Mouse (Mus musculus): ENCODE results near the gene Grifin. TPM values are rescaled to one million over a fixed set of nuclear protein-coding genes. Genes with fewer than 3 reads are reported as not detected.

The Grifin gene
- 0.14 and 0.22 TPM in 2 replicates for polyA plus RNA-seq (2012)

DNA sequence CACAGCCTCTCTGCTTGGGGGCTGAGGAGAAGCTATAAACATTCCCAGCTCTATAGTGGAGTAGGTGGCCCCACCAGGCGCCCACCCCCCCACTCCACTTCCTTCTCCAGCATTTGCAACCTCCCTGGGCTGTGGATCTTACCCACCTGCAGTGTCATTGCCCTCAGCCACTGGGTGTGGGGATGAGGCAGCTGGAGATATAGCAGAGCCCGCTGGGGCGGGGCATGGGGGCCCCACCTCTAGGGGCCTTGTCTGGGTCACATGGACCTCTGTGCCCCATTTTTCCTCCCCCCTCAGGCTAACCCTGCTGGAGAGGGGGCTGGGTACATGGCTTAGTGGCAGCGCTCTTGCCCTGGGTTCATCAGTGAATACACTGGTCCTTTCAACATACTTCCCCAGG lies at the start of gene Grifin:
Gene Grifin, minus strand, starts transcription at position 176 of the 400 bp plus-strand sequence.
- no peak for TF ChIP-seq GATA1 (IDR thresholded peaks at IDR 0.05; ENCODE audit: low read length)

GRCm38 (mm10) chr5:140614141-140614540 lies 49.3 kb upstream of the Grifin start:
- no peak for TF ChIP-seq GATA1 (IDR thresholded peaks at IDR 0.05; ENCODE audit: low read length)

DNA sequence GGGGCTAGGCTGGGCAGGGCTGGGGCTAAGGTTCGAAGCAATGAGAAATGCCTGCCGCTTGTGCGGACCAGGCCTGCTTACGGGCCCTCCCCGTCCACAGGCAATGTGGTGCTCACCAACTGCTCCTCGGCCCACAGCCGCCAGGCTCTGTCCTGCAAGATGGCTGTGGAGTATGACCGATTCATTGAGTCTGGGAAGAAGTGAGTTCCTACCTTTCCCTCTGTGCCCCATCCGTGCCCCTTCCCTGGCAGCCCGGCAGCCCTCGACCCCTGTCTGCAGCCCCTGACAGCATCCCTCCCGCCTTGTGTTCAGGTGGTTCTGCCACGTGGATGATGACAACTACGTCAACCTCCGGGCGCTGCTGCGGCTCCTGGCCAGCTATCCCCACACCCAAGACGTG lies 47.3 kb upstream of the Grifin start:
- no peak for TF ChIP-seq GATA1 (IDR thresholded peaks at IDR 0.05; ENCODE audit: low read length)

DNA sequence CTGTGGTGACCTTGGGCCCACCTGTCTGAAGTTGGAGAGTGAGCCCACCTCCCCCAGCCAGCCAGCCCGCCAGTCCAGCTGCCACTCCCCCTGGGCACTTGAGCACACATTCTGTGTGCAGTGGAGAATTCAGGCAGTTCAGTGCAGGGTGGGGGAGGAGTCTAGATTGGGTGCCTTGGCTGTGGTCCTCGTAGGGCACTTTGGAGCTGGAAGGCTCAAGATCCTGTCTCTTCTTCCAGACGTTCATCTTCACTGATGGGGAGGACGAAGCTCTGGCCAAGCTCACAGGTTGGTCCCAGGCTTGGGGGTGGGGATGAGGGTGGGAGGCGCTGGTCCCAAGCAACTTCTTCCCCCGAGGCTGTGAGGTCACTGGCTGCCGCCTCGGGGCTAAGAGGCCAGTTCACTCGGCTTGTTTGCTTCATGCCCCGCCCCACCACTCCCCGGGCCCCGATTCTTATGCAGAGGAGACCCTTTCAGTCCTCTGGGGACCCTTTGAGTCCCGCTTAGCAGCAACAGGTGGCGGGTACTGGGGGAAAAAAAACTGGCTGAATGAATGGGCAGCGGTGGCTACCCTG lies 46.8 kb upstream of the Grifin start:
- no peak for TF ChIP-seq GATA1 (IDR thresholded peaks at IDR 0.05; ENCODE audit: low read length)

- no peak for TF ChIP-seq GATA1 (IDR thresholded peaks at IDR 0.05; ENCODE audit: low read length)
Observed at GRCm38 (mm10) chr5:140611021-140611583, 46.2 kb upstream of the Grifin start.

- no peak for TF ChIP-seq GATA1 (IDR thresholded peaks at IDR 0.05; ENCODE audit: low read length)
Observed at GRCm38 (mm10) chr5:140610273-140611011, 45.6 kb upstream of the Grifin start.

- no peak for TF ChIP-seq GATA1 (IDR thresholded peaks at IDR 0.05; ENCODE audit: low read length)
Observed at GRCm38 (mm10) chr5:140609511-140610272, 44.8 kb upstream of the Grifin start.

DNA sequence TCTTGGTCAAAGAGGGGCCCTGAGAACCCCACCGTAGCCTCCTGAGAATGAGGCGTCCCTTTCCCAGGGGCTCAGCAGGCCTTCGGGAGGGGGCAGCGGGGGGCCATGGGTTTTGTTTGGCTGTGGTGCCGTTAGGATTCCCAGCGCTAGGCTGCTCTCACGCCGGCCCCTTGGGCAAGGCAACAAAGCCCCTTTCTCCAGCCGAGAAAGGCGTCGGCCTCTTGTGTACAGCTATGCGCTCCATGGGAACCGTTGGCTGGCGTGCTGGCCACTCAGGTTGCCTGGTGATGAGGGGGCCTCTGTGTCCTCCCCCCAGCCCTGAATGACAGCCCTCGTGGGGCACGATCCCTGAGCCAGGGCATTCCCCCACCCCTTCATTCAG lies 43.8 kb upstream of the Grifin start:
- TF ChIP-seq GATA1 (IDR thresholded peaks at IDR 0.05; ENCODE audit: low read length), result no peak

GRCm38 (mm10) chr5:140607836-140608633 lies 43.2 kb upstream of the Grifin start:
- no peak for TF ChIP-seq GATA1 (IDR thresholded peaks at IDR 0.05; ENCODE audit: low read length)

DNA sequence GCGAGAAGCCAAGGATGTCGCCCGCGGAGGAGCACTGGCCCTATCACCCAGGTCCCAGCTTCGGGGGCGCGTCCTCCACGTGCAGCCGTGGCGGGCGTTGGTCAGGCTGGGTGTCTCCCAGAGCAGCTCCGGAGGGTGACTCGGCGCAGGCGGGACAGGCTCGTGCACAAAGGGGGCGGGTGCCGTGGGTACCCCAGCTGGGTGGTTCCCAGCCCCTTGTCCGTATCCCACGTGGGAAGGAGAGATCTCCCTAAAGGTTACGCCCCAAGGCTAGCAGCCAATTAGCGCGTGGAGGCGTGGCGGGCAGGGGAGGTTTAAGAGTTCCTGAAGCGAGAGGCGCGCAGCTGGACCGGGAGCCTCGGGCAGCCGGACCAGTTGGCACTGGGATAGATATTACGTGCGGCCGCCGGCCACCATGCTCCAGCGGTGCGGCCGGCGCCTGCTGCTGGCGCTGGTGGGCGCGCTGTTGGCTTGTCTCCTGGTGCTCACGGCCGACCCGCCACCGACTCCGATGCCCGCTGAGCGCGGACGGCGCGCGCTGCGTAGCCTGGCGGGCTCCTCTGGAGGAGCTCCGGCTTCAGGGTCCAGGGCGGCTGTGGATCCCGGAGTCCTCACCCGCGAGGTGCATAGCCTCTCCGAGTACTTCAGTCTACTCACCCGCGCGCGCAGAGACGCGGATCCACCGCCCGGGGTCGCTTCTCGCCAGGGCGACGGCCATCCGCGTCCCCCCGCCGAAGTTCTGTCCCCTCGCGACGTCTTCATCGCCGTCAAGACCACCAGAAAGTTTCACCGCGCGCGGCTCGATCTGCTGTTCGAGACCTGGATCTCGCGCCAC lies 42.3 kb upstream of the Grifin start, which contains the start of gene Lfng:
Gene Lfng, plus strand, starts transcription at position 320 of the 835 bp plus-strand sequence.
- TF ChIP-seq GATA1 (IDR thresholded peaks at IDR 0.05; ENCODE audit: low read length), result no peak

GRCm38 (mm10) chr5:140606386-140606785 lies 41.5 kb upstream of the Grifin start:
- no peak for TF ChIP-seq GATA1 (IDR thresholded peaks at IDR 0.05; ENCODE audit: low read length)

DNA sequence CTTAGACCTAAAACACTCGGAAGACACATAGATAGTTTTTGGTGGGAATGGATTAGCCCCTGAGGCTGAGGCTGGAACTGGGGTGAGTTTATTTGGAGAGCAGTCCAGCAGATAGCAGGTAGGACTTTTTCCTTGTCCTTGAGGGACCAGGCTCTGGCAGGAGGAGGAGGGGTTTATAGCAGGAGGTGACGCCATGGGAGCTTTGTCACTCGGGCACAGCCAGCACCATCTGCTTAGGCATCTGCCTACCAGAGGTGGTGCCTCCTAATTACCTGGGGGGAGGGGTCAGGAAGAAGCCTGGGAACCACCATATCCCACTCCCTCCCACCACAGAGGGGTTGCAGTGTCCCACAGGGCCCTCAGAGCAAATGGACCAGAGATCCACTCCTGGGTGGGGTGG lies 40.4 kb upstream of the Grifin start:
- no peak for TF ChIP-seq GATA1 (IDR thresholded peaks at IDR 0.05; ENCODE audit: low read length)

DNA sequence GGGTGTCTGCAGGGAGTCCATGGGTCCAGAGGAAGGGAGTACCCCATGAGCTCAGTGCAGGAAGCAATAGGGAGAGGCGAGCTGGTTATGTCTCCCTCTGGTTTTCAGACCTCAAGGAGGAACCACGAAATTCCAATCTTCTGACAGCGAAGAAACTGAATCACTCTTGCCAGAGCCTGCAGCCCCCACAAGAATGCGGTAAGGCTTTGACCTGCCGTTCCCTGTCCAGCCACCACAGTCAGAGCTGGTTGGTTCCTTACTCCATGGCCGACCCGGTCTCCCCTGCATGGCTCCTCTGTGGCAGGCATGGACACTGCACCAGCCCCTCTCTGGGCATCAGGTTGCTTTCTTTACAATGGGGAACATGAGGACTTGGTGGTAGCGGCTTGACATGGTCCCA lies 39.5 kb upstream of the Grifin start:
- no peak for TF ChIP-seq GATA1 (IDR thresholded peaks at IDR 0.05; ENCODE audit: low read length)

DNA sequence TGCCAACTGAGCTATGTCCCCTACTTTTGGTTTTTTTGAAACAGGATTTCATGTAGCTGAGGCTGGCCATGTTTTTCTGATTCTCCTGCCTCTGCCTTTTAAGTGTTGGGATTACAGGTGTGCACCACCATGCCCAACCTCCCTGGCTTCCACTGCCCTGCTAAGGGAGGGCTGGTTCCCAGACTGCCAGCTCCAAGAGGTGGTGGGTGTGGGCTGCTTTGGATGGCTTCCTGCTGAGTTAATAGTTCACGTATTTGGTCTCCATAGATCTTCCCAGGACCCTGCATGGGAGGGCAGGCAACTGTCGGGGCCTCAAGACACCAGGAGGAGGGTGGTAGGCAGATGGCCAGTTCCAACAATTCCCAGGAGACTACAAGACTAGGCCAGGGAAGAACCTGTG lies 37.7 kb upstream of the Grifin start:
- TF ChIP-seq GATA1 (IDR thresholded peaks at IDR 0.05; ENCODE audit: low read length), result no peak
